Mouse (Mus musculus) small intestine, adult 2 months (tissue): ENCODE results near the gene Olfr1378. TPM values are rescaled to one million over a fixed set of nuclear protein-coding genes. Genes with fewer than 3 reads are reported as not detected.

Source experiments
- H3K27ac ChIP-seq: fragments of 200-500 bp; 2 replicates; pipeline ENCODE4 v1.5.1; 2012; ENCODE audit warnings: low read depth, low read length, control low read depth, inconsistent platforms; ENCODE audit not compliant: insufficient read depth
- H3K27me3 ChIP-seq: fragments of 200-500 bp; 2 replicates; pipeline ENCODE4 v1.6.1; 2012; ENCODE audit warnings: mild to moderate bottlenecking, moderate library complexity, low read length, inconsistent platforms; ENCODE audit not compliant: control insufficient read depth, insufficient read depth
- H3K36me3 ChIP-seq: fragments of 200-500 bp; 2 replicates; pipeline ENCODE4 v1.6.1; 2012; ENCODE audit warnings: mild to moderate bottlenecking, low read length, control low read depth, inconsistent platforms; ENCODE audit not compliant: control insufficient read depth, insufficient read depth
- H3K4me1 ChIP-seq: fragments of 200-500 bp; 2 replicates; pipeline ENCODE4 v1.6.1; 2012; ENCODE audit warnings: low read length, inconsistent platforms, mixed read lengths; ENCODE audit not compliant: control insufficient read depth, insufficient read depth, insufficient read length
- H3K4me3 ChIP-seq: fragments of 200-500 bp; 2 replicates; pipeline ENCODE4 v1.5.1; 2012; ENCODE audit warnings: low read depth, mild to moderate bottlenecking, control low read depth, inconsistent platforms, low read length, moderate library complexity
- CTCF ChIP-seq: fragments of 200-500 bp; IDR thresholded peaks from 2 replicates; pipeline ENCODE4 v1.5.1; 2012; ENCODE audit warnings: low read depth, mild to moderate bottlenecking, control low read depth, inconsistent platforms, low read length, moderate library complexity, mixed read lengths; ENCODE audit not compliant: insufficient replicate concordance, insufficient read length; ENCODE audit errors: extremely low read depth
- POLR2A ChIP-seq: fragments of 200-500 bp; IDR thresholded peaks from 2 replicates; pipeline ENCODE4 v1.6.1; 2012; ENCODE audit warnings: low read depth, mild to moderate bottlenecking, control low read depth, inconsistent platforms, low read length, moderate library complexity
- WGBS: fragments of 180-500 bp; shearing (Covaris S2); methylation state at CpG from one replicate; pipeline ENCODE4 v1.1.7; 2018; 5-methylcytosine and 5-hydroxymethylcytosine counted together
- polyA plus RNA-seq: library from polyadenylated mRNA; depleted of rRNA; stranded (reverse); fragments of >200 nt; gene quantifications from 2 replicates; pipeline ENCODE4 v1.2.3, GENCODE M21; 2012; rRNA removed

Gene Olfr1378
- not detected in 2 replicates for polyA plus RNA-seq

- 86% methylated on average over 11 of the region's 11 CpGs for WGBS
- no peak for TF ChIP-seq POLR2A
- TF ChIP-seq CTCF: no peak
These were observed at the start of gene Olfr1378 for GRCm38 (mm10) chr11:50966230-50966629. Gene Olfr1378 (plus strand): TSS chr11:50966530.

DNA sequence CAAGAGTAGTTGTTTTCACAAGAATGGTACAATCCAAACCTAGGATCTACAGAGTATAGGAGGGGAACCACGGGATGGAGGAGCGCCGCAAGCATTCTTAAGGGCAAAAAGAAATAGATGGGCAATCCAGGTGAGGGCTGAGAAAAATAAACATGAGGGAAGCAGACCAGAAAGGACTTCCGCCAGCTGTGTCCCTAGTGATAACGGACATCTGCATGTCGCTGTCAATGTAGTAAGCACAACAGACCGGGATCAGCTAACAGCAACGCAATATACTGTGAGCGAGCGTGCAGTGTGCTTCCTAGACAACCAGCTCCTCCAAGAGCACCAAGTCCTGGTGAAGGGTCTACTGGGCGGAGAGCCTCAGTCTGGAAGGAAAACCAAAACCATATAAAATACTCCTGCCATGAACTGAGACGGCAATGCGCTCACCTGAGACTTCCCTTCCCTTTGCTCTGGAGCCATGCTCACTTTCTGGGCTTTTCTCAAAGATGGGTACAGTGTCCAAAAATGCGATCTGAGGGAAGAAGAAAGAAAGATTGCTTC is 35.8 kb upstream of the Olfr1378 start:
- TF ChIP-seq POLR2A (no peak), CTCF (no peak)
- Histone ChIP-seq H3K27ac (no peak overlapping the region), H3K36me3 (no peaks in the 10 kb centered on the region), H3K27me3 (no peaks in the 10 kb centered on the region), H3K4me3 (peak overlapping the region; percentile 82), H3K4me1 (no peaks in the 10 kb centered on the region)
- 10% methylated on average over 14 of the region's 14 CpGs for WGBS

More at GRCm38 (mm10) chr11:50966230-50966629, at the start of gene Olfr1378:
- no peak within 1 kb of the TSS for H3K4me3 ChIP-seq
- no peak within 1 kb of the TSS for H3K27ac ChIP-seq
- no peaks in the 10 kb centered on the region for H3K27me3 ChIP-seq
- H3K36me3 ChIP-seq: no peaks in the 10 kb centered on the region
- H3K4me1 ChIP-seq: no peaks in the 10 kb centered on the region

GRCm38 (mm10) chr11:50931021-50931420 is 35.3 kb upstream of the Olfr1378 start:
- H3K4me3 ChIP-seq: peak overlapping the region; percentile 82
- no peak for TF ChIP-seq POLR2A
- no peak for TF ChIP-seq CTCF
- no peaks in the 10 kb centered on the region for H3K4me1 ChIP-seq
- no peaks in the 10 kb centered on the region for H3K36me3 ChIP-seq
- H3K27ac ChIP-seq: no peak overlapping the region
- H3K27me3 ChIP-seq: no peaks in the 10 kb centered on the region
- under 1% methylated on average over 16 of the region's 16 CpGs for WGBS

- TF ChIP-seq POLR2A: no peak
- no peaks in the 10 kb centered on the region for H3K4me1 ChIP-seq
- peak within 1 kb of the TSS; percentile 82 for H3K4me3 ChIP-seq
- no peak within 1 kb of the TSS for H3K27ac ChIP-seq
- H3K36me3 ChIP-seq: no peaks in the 10 kb centered on the region
- H3K27me3 ChIP-seq: no peaks in the 10 kb centered on the region
- WGBS: under 1% methylated on average over 18 of the region's 18 CpGs
These were observed 34.9 kb upstream of the Olfr1378 start, which contains the start of gene Zfp354b for GRCm38 (mm10) chr11:50931451-50931866. Gene Zfp354b (minus strand): TSS chr11:50931633.

DNA sequence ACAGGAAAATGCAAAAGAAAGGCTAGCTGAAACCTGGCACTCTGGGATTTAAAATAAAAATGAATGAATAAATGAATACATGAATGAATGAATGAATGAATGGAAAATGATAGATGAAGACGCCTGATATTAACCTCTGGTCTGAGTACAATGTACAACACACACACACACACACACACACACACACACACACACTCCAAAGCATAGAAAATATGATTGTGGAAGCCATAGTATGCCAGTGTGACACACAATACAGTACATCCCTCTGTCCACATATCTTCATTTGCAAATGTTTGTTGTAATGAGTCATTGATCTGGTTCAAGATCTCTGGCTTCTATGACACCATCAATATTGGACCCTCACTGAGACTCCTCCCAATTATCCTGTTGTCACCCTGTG is 34.3 kb upstream of the Olfr1378 start:
- Histone ChIP-seq H3K36me3 (no peaks in the 10 kb centered on the region), H3K27ac (no peak overlapping the region), H3K4me1 (no peaks in the 10 kb centered on the region), H3K27me3 (no peaks in the 10 kb centered on the region), H3K4me3 (no peak overlapping the region)
- TF ChIP-seq CTCF (no peak), POLR2A (no peak)
- 62% methylated on average over 1 of the region's 1 CpGs for WGBS

DNA sequence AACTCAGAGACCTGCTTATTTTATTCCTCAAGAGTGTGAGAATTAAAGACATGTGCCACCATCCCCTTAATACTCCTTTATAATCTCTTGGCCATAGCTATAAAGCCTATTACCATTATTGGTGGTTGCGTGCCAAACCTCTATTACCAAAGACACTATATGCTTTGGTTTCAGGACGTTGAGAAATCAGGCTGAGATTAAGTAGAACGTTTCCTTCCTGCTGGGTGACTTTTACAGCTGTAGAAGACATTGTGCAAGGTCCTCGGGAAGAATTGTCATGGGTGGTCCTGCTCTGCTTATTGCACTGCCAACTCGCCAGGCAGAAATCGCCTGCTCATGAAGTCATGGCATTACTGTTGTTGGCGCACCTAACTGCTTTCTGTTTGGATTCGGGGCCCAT is 27.9 kb upstream of the Olfr1378 start:
- Histone ChIP-seq H3K4me3 (no peak overlapping the region), H3K27ac (no peak overlapping the region), H3K27me3 (no peaks in the 10 kb centered on the region), H3K36me3 (no peaks in the 10 kb centered on the region), H3K4me1 (no peaks in the 10 kb centered on the region)
- WGBS: 62% methylated on average over 8 of the region's 8 CpGs
- TF ChIP-seq CTCF (no peak), POLR2A (no peak)

GRCm38 (mm10) chr11:50939621-50940366 is 26.5 kb upstream of the Olfr1378 start:
- Histone ChIP-seq H3K4me1 (no peaks in the 10 kb centered on the region), H3K4me3 (no peak overlapping the region), H3K36me3 (no peaks in the 10 kb centered on the region), H3K27me3 (no peaks in the 10 kb centered on the region), H3K27ac (no peak overlapping the region)
- no peak for TF ChIP-seq POLR2A
- peak; percentile 44; the same call in 1 of the 2 replicates for TF ChIP-seq CTCF
- 31% methylated on average over 14 of the region's 14 CpGs for WGBS

DNA sequence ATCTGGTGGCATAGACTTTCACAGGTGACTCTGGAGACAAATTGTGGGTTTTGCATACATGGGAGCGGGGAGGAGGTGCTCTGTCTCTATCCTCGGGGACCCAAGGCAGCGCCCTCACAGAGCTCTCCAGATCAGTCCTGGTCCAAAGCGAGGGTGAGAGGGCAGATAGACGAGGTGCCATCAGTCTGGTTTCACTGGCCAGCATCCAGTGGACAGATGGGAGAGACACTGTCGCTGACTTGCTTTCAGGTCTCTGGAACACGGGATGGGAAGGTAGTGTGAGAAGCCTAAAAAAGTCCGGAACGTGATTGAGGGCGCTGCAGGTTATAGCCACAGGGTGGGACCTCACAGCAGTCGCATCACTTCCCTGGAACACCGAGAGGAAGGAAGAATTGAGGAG is 23.9 kb upstream of the Olfr1378 start:
- no peak overlapping the region for H3K4me3 ChIP-seq
- H3K4me1 ChIP-seq: no peaks in the 10 kb centered on the region
- no peaks in the 10 kb centered on the region for H3K36me3 ChIP-seq
- TF ChIP-seq CTCF (no peak), POLR2A (no peak)
- no peak overlapping the region for H3K27ac ChIP-seq
- 63% methylated on average over 12 of the region's 12 CpGs for WGBS
- no peaks in the 10 kb centered on the region for H3K27me3 ChIP-seq
